Mouse (Mus musculus): ENCODE data around the gene Dgki. TPM values are rescaled to one million over a fixed set of nuclear protein-coding genes. Genes with fewer than 3 reads are reported as not detected.

The Dgki gene
- total and polyA plus RNA-seq, 2 experiments from 2014 or later = 4.5 to 20.1 TPM

GRCm38 (mm10) chr6:37064214-37064830 is 235.7 kb downstream of the Dgki start:
- H3K4me2 ChIP-seq (ENCODE audit: low read depth, low read length) = no peak overlapping the region
- no peak overlapping the region for H3K27ac ChIP-seq
- ATAC-seq (no peak), DNase-seq (ENCODE audit: low spot score) (no peak)
- no peaks in the 10 kb centered on the region for H3K27me3 ChIP-seq (ENCODE audit: insufficient read depth, low read length)
- no peak for TF ChIP-seq CTCF (IDR thresholded peaks at IDR 0.05; ENCODE audit: low read depth)
- no peak overlapping the region for H3K4me3 ChIP-seq (ENCODE audit: low read length)
- no peaks in the 10 kb centered on the region for H3K9me3 ChIP-seq (ENCODE audit: low read length)
- peaks cover 5% of the 10 kb centered on the region; the same call in 1 of the 2 replicates for H3K36me3 ChIP-seq (ENCODE audit: insufficient read depth, low read length)
- H3K9ac ChIP-seq (replicated peaks; ENCODE audit: low read length) = no peak overlapping the region
- 54% methylated on average over 10 of the region's 10 CpGs for WGBS
- 0 out of 2 replicates have a peak, but pooled peaks cover 2% of the 10 kb centered on the region for H3K4me1 ChIP-seq (ENCODE audit: insufficient read depth, low read length)

GRCm38 (mm10) chr6:37063266-37063665 is 236.7 kb downstream of the Dgki start:
- ATAC-seq (no peak), DNase-seq (ENCODE audit: low spot score) (no peak)
- Histone ChIP-seq H3K9ac (replicated peaks; ENCODE audit: low read length) (no peak overlapping the region), H3K9me3 (ENCODE audit: low read length) (no peaks in the 10 kb centered on the region), H3K4me3 (ENCODE audit: low read length) (no peak overlapping the region), H3K36me3 (ENCODE audit: insufficient read depth, low read length) (peaks cover 5% of the 10 kb centered on the region; the same call in 1 of the 2 replicates), H3K27me3 (ENCODE audit: insufficient read depth, low read length) (no peaks in the 10 kb centered on the region), H3K4me1 (ENCODE audit: insufficient read depth, low read length) (no peaks in the 10 kb centered on the region), H3K4me2 (ENCODE audit: low read depth, low read length) (no peak overlapping the region), H3K27ac (no peak overlapping the region)
- WGBS = 94% methylated on average over 7 of the region's 7 CpGs
- TF ChIP-seq CTCF (IDR thresholded peaks at IDR 0.05; ENCODE audit: low read depth) = no peak

- Histone ChIP-seq H3K27me3 (ENCODE audit: insufficient read depth, low read length) (no peaks in the 10 kb centered on the region), H3K36me3 (ENCODE audit: insufficient read depth, low read length) (peaks cover 8% of the 10 kb centered on the region; the same call in 1 of the 2 replicates), H3K4me2 (ENCODE audit: low read depth, low read length) (no peak overlapping the region), H3K4me1 (ENCODE audit: insufficient read depth, low read length) (no peaks in the 10 kb centered on the region), H3K27ac (no peak overlapping the region), H3K9me3 (ENCODE audit: low read length) (no peaks in the 10 kb centered on the region), H3K9ac (replicated peaks; ENCODE audit: low read length) (no peak overlapping the region), H3K4me3 (ENCODE audit: low read length) (no peak overlapping the region)
- ATAC-seq (no peak), DNase-seq (ENCODE audit: low spot score) (no peak)
- WGBS = 94% methylated on average over 3 of the region's 3 CpGs
- TF ChIP-seq CTCF (IDR thresholded peaks at IDR 0.05; ENCODE audit: low read depth) = no peak
These were observed 239.9 kb downstream of the Dgki start for GRCm38 (mm10) chr6:37060114-37060513.

- H3K4me1 ChIP-seq (ENCODE audit: insufficient read depth, low read length) = no peaks in the 10 kb centered on the region
- ATAC-seq = no peak
- H3K4me2 ChIP-seq (ENCODE audit: low read depth, low read length) = no peak overlapping the region
- no peak for DNase-seq (ENCODE audit: low spot score)
- WGBS = 86% methylated on average over 9 of the region's 9 CpGs
- H3K27ac ChIP-seq = no peak overlapping the region
- TF ChIP-seq CTCF (IDR thresholded peaks at IDR 0.05; ENCODE audit: low read depth) = no peak
- H3K4me3 ChIP-seq (ENCODE audit: low read length) = no peak overlapping the region
- H3K9ac ChIP-seq (replicated peaks; ENCODE audit: low read length) = no peak overlapping the region
- 0 out of 2 replicates have a peak, but pooled peaks cover 3% of the 10 kb centered on the region for H3K36me3 ChIP-seq (ENCODE audit: insufficient read depth, low read length)
- no peaks in the 10 kb centered on the region for H3K27me3 ChIP-seq (ENCODE audit: insufficient read depth, low read length)
- no peaks in the 10 kb centered on the region for H3K9me3 ChIP-seq (ENCODE audit: low read length)
These were observed 242.0 kb downstream of the Dgki start for GRCm38 (mm10) chr6:37057957-37058356.

GRCm38 (mm10) chr6:37057536-37057935 is 242.4 kb downstream of the Dgki start:
- Histone ChIP-seq H3K27me3 (ENCODE audit: insufficient read depth, low read length) (no peaks in the 10 kb centered on the region), H3K27ac (no peak overlapping the region), H3K4me3 (ENCODE audit: low read length) (no peak overlapping the region), H3K9me3 (ENCODE audit: low read length) (no peaks in the 10 kb centered on the region), H3K9ac (replicated peaks; ENCODE audit: low read length) (no peak overlapping the region), H3K36me3 (ENCODE audit: insufficient read depth, low read length) (0 out of 2 replicates have a peak, but pooled peaks cover 3% of the 10 kb centered on the region), H3K4me2 (ENCODE audit: low read depth, low read length) (no peak overlapping the region), H3K4me1 (ENCODE audit: insufficient read depth, low read length) (no peaks in the 10 kb centered on the region)
- ATAC-seq (no peak), DNase-seq (ENCODE audit: low spot score) (no peak)
- 95% methylated on average over 7 of the region's 7 CpGs for WGBS
- no peak for TF ChIP-seq CTCF (IDR thresholded peaks at IDR 0.05; ENCODE audit: low read depth)

- Histone ChIP-seq H3K4me1 (ENCODE audit: insufficient read depth, low read length) (no peaks in the 10 kb centered on the region), H3K4me3 (ENCODE audit: low read length) (no peak overlapping the region), H3K4me2 (ENCODE audit: low read depth, low read length) (no peak overlapping the region), H3K27me3 (ENCODE audit: insufficient read depth, low read length) (no peaks in the 10 kb centered on the region), H3K9me3 (ENCODE audit: low read length) (no peaks in the 10 kb centered on the region), H3K36me3 (ENCODE audit: insufficient read depth, low read length) (0 out of 2 replicates have a peak, but pooled peaks cover 3% of the 10 kb centered on the region), H3K9ac (replicated peaks; ENCODE audit: low read length) (no peak overlapping the region), H3K27ac (no peak overlapping the region)
- 77% methylated on average over 3 of the region's 3 CpGs for WGBS
- ATAC-seq (no peak), DNase-seq (ENCODE audit: low spot score) (no peak)
- TF ChIP-seq CTCF (IDR thresholded peaks at IDR 0.05; ENCODE audit: low read depth) = no peak
These were observed 244.3 kb downstream of the Dgki start for GRCm38 (mm10) chr6:37055634-37056033.

GRCm38 (mm10) chr6:37055128-37055527 is 244.9 kb downstream of the Dgki start:
- Histone ChIP-seq H3K9ac (replicated peaks; ENCODE audit: low read length) (no peak overlapping the region), H3K9me3 (ENCODE audit: low read length) (no peaks in the 10 kb centered on the region), H3K4me2 (ENCODE audit: low read depth, low read length) (no peak overlapping the region), H3K27ac (no peak overlapping the region), H3K4me1 (ENCODE audit: insufficient read depth, low read length) (no peaks in the 10 kb centered on the region), H3K4me3 (ENCODE audit: low read length) (no peak overlapping the region), H3K36me3 (ENCODE audit: insufficient read depth, low read length) (0 out of 2 replicates have a peak, but pooled peaks cover 3% of the 10 kb centered on the region), H3K27me3 (ENCODE audit: insufficient read depth, low read length) (no peaks in the 10 kb centered on the region)
- TF ChIP-seq CTCF (IDR thresholded peaks at IDR 0.05; ENCODE audit: low read depth) = no peak
- no peak for ATAC-seq
- 84% methylated on average over 5 of the region's 5 CpGs for WGBS
- no peak for DNase-seq (ENCODE audit: low spot score)

All from hindbrain, postnatal 0 days (tissue).